Mouse (Mus musculus): Measurements from ENCODE around the gene Olfr582.

DNA sequence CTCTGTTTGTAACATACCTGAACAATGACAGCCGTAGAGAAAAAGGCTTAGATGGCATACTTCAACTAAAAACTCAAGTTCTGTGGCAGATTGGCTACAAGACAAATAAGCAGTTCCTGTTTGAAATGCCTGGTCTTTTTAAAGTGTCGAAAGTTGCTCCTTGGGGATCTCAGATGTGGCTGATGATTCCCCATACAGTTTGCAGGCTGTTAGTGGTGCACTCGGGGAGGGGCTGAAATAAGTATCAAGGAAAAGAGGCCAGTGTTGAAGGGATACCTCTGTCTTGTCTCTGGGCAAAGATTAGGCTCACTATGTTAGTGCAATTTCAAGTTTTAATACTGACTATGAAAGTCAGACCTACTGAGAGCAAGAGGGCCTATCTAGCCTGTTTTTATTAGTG, 48.6 kb upstream of the Olfr582 start, which contains the start of gene Olfr578:
- TF ChIP-seq GATA1 (IDR thresholded peaks at IDR 0.05; ENCODE audit: borderline replicate concordance, low read length), result no peak
- TF ChIP-seq FLI1 (IDR thresholded peaks at IDR 0.05; ENCODE audit: low read length), result no peak
